Mouse (Mus musculus): ENCODE data around the gene Cpxm1. TPM values are rescaled to one million over a fixed set of nuclear protein-coding genes. Genes with fewer than 3 reads are reported as not detected.

The Cpxm1 gene
- polyA plus RNA-seq, 1 experiment, result not detected

GRCm38 (mm10) chr2:130358852-130359251 is 38.5 kb downstream of the Cpxm1 start:
- Histone ChIP-seq H3K4me1 (ENCODE audit: control insufficient read depth) (no peaks in the 10 kb centered on the region; the same call in 1 of the 2 replicates), H3K9me3 (ENCODE audit: control insufficient read depth, low read length) (no peaks in the 10 kb centered on the region), H3K27me3 (ENCODE audit: control insufficient read depth) (peaks cover 67% of the 10 kb centered on the region), H3K36me3 (ENCODE audit: control insufficient read depth) (no peaks in the 10 kb centered on the region), H3K4me3 (replicated peaks) (no peak overlapping the region)
- no peak for TF ChIP-seq TAL1 (IDR thresholded peaks at IDR 0.05; ENCODE audit: low read length)
- TF ChIP-seq GATA1 (IDR thresholded peaks at IDR 0.05; ENCODE audit: low read length), result no peak

DNA sequence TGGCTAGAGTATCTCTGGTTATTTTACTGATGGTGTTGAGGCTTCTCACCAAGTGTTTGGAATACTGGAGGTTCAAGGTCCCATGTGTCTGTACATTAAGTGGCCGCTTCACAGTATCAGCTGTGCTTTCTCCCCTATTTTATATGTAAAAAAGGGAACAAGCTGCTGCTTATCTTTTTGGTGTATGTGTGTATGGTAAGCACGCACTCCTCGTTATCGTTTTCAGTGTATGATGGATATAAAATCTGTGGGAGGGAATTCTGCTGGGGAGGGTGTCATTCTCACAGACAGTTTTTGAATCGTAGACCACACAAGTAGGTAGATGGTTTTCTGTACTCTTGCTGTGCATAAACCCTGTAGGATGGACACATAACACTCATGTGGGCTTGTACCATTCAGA is 39.8 kb downstream of the Cpxm1 start:
- Histone ChIP-seq H3K27me3 (ENCODE audit: control insufficient read depth) (peaks cover 54% of the 10 kb centered on the region), H3K4me3 (replicated peaks) (no peak overlapping the region), H3K4me1 (ENCODE audit: control insufficient read depth) (no peaks in the 10 kb centered on the region; the same call in 1 of the 2 replicates), H3K9me3 (ENCODE audit: control insufficient read depth, low read length) (no peaks in the 10 kb centered on the region), H3K36me3 (ENCODE audit: control insufficient read depth) (no peaks in the 10 kb centered on the region)
- TF ChIP-seq GATA1 (IDR thresholded peaks at IDR 0.05; ENCODE audit: low read length) (no peak), TAL1 (IDR thresholded peaks at IDR 0.05; ENCODE audit: low read length) (no peak)

DNA sequence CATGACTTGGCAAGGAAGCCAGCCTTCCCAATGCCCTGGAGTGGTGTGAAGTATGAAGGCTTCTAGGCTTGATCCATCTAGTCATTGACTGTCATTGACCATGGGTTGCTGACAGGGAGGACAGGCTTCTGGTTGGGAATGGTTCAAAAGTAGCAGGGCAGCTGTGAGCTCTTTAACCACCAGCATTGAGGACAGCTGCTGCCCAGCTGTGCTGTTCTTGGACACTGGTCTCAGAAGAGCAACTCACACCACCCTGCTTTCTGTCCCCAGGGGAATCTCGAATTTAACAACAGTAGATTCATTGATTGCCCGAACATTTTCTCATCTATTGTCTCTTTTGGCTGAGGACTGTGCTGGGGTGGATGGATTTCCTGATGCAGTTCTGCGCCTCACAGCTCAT is 43.5 kb downstream of the Cpxm1 start:
- H3K27me3 ChIP-seq (ENCODE audit: control insufficient read depth), result peaks cover 22% of the 10 kb centered on the region
- no peaks in the 10 kb centered on the region for H3K9me3 ChIP-seq (ENCODE audit: control insufficient read depth, low read length)
- no peaks in the 10 kb centered on the region for H3K4me1 ChIP-seq (ENCODE audit: control insufficient read depth)
- TF ChIP-seq TAL1 (IDR thresholded peaks at IDR 0.05; ENCODE audit: low read length) (no peak), GATA1 (IDR thresholded peaks at IDR 0.05; ENCODE audit: low read length) (no peak)
- no peak overlapping the region for H3K4me3 ChIP-seq (replicated peaks)
- H3K36me3 ChIP-seq (ENCODE audit: control insufficient read depth), result no peaks in the 10 kb centered on the region

GRCm38 (mm10) chr2:130353411-130353810 is 44.0 kb downstream of the Cpxm1 start:
- Histone ChIP-seq H3K9me3 (ENCODE audit: control insufficient read depth, low read length) (no peaks in the 10 kb centered on the region), H3K4me3 (replicated peaks) (no peak overlapping the region), H3K27me3 (ENCODE audit: control insufficient read depth) (peaks cover 17% of the 10 kb centered on the region), H3K4me1 (ENCODE audit: control insufficient read depth) (no peaks in the 10 kb centered on the region), H3K36me3 (ENCODE audit: control insufficient read depth) (no peaks in the 10 kb centered on the region)
- TF ChIP-seq TAL1 (IDR thresholded peaks at IDR 0.05; ENCODE audit: low read length) (no peak), GATA1 (IDR thresholded peaks at IDR 0.05; ENCODE audit: low read length) (no peak)

GRCm38 (mm10) chr2:130351758-130352339 is 45.5 kb downstream of the Cpxm1 start:
- no peak for TF ChIP-seq GATA1 (IDR thresholded peaks at IDR 0.05; ENCODE audit: low read length)
- TF ChIP-seq TAL1 (IDR thresholded peaks at IDR 0.05; ENCODE audit: low read length), result no peak
- Histone ChIP-seq H3K36me3 (ENCODE audit: control insufficient read depth) (no peaks in the 10 kb centered on the region), H3K27me3 (ENCODE audit: control insufficient read depth) (peaks cover 9% of the 10 kb centered on the region; the same call in 1 of the 2 replicates), H3K9me3 (ENCODE audit: control insufficient read depth, low read length) (no peaks in the 10 kb centered on the region), H3K4me1 (ENCODE audit: control insufficient read depth) (no peaks in the 10 kb centered on the region), H3K4me3 (replicated peaks) (no peak overlapping the region)

DNA sequence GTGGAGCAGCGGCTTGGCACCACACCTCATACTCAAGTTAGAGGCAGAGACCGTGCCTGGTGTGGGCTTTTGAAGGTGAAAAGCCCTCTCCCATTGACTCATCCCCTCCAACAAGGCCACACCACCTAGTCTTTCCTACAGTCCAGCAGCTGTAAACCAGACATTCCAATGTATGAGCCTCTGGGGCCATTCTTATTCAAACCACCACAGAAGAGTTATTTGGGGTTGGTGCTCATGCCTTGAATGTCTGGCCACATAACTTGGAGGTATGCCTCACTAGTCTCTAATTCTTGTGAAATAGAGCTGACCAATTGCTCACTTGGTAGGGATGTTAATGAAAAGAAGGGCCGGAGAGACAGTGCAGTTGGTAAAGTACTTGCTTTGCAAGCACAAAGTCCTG is 47.0 kb downstream of the Cpxm1 start:
- peaks cover 14% of the 10 kb centered on the region for H3K27me3 ChIP-seq (ENCODE audit: control insufficient read depth)
- no peaks in the 10 kb centered on the region for H3K9me3 ChIP-seq (ENCODE audit: control insufficient read depth, low read length)
- no peak overlapping the region for H3K4me3 ChIP-seq (replicated peaks)
- TF ChIP-seq GATA1 (IDR thresholded peaks at IDR 0.05; ENCODE audit: low read length) (no peak), TAL1 (IDR thresholded peaks at IDR 0.05; ENCODE audit: low read length) (no peak)
- no peaks in the 10 kb centered on the region for H3K36me3 ChIP-seq (ENCODE audit: control insufficient read depth)
- no peaks in the 10 kb centered on the region for H3K4me1 ChIP-seq (ENCODE audit: control insufficient read depth)

GRCm38 (mm10) chr2:130341220-130341580 is 56.2 kb downstream of the Cpxm1 start:
- Histone ChIP-seq H3K4me1 (ENCODE audit: control insufficient read depth) (no peaks in the 10 kb centered on the region), H3K9me3 (ENCODE audit: control insufficient read depth, low read length) (no peaks in the 10 kb centered on the region), H3K36me3 (ENCODE audit: control insufficient read depth) (no peaks in the 10 kb centered on the region), H3K27me3 (ENCODE audit: control insufficient read depth) (peaks cover 7% of the 10 kb centered on the region), H3K4me3 (replicated peaks) (no peak overlapping the region)
- TF ChIP-seq TAL1 (IDR thresholded peaks at IDR 0.05; ENCODE audit: low read length), result no peak
- no peak for TF ChIP-seq GATA1 (IDR thresholded peaks at IDR 0.05; ENCODE audit: low read length)

Other genes with a start within 250 kb of the Cpxm1 start
- gene Snrpb, start 218.2 kb downstream of the Cpxm1 start, polyA plus RNA-seq (2012), result 43.6 and 46.0 TPM in 2 replicates
- not detected in 2 replicates for gene Tmc2, start 202.4 kb downstream of the Cpxm1 start, polyA plus RNA-seq (2012)
- 6.1 and 6.4 TPM in 2 replicates for gene Nop56, start 123.1 kb downstream of the Cpxm1 start, polyA plus RNA-seq (2012)
- 6.8 and 9.7 TPM in 2 replicates for gene Idh3b, start 113.0 kb downstream of the Cpxm1 start, polyA plus RNA-seq (2012)
- gene Ebf4, start 102.4 kb downstream of the Cpxm1 start, polyA plus RNA-seq (2012), result not detected in 2 replicates
- not detected in 2 replicates for gene Gm28372, start 7.7 kb upstream of the Cpxm1 start, polyA plus RNA-seq (2012)
- gene 1700020A23Rik, start 7.7 kb upstream of the Cpxm1 start, polyA plus RNA-seq (2012), result not detected in 2 replicates
- not detected in 2 replicates for gene Tmem239, start 8.9 kb upstream of the Cpxm1 start, polyA plus RNA-seq (2012)
- gene Vps16, start 26.8 kb upstream of the Cpxm1 start, polyA plus RNA-seq (2012), result 1.2 and 1.3 TPM in 2 replicates
- gene Pced1a, start 27.1 kb upstream of the Cpxm1 start, polyA plus RNA-seq (2012), result 0.38 and 0.42 TPM in 2 replicates
- 1.2 and 1.9 TPM in 2 replicates for gene Ptpra, start 52.7 kb upstream of the Cpxm1 start, polyA plus RNA-seq (2012)
- gene Mrps26, start 166.2 kb upstream of the Cpxm1 start, polyA plus RNA-seq (2012), result 7.2 and 8.8 TPM in 2 replicates
- not detected in 2 replicates for gene Oxt, start 178.6 kb upstream of the Cpxm1 start, polyA plus RNA-seq (2012)
- gene Avp, start 185.0 kb upstream of the Cpxm1 start, polyA plus RNA-seq (2012), result not detected in 2 replicates
- 0.02 and 0.03 TPM in 2 replicates for gene Fastkd5, start 232.5 kb upstream of the Cpxm1 start, polyA plus RNA-seq (2012)
- 0.13 and 0.17 TPM in 2 replicates for gene Ubox5, start 232.5 kb upstream of the Cpxm1 start, polyA plus RNA-seq (2012)
- 0.34 and 0.38 TPM in 2 replicates for gene Lzts3, start 245.2 kb upstream of the Cpxm1 start, polyA plus RNA-seq (2012)

Measured in erythroblast, embryonic 14.5 days (primary cell).